Mouse (Mus musculus): ENCODE measurements around the gene Cdon.
"Not testable (repeated sequence)": the region's sequence is repeated elsewhere in the genome, so short reads cannot be mapped to it uniquely, and the experiment has no call there.

GRCm38 (mm10) chr9:35432717-35433297, 11.9 kb downstream of the Cdon start:
- not testable (repeated sequence) for TF ChIP-seq CTCF (IDR thresholded peaks at IDR 0.05; ENCODE audit: control insufficient read depth, insufficient read depth, insufficient read length); CEBPB (IDR thresholded peaks at IDR 0.05; ENCODE audit: low read depth); FOSL1 (IDR thresholded peaks at IDR 0.05; ENCODE audit: insufficient read depth, low read length, poor library complexity, severe bottlenecking); USF1 (IDR thresholded peaks at IDR 0.05; ENCODE audit: low read depth); MYOG (IDR thresholded peaks at IDR 0.05; ENCODE audit: control insufficient read depth, extremely low read depth, insufficient read length); MYOD1 (IDR thresholded peaks at IDR 0.05; ENCODE audit: control insufficient read depth, insufficient read length, low read depth)

Data from C2C12 (cell line).